Mouse (Mus musculus): ENCODE data around the gene Olfr1396. TPM values are rescaled to one million over a fixed set of nuclear protein-coding genes. Genes with fewer than 3 reads are reported as not detected.

The Olfr1396 gene
- polyA plus RNA-seq, 1 experiment from 2014 or later, result not detected

DNA sequence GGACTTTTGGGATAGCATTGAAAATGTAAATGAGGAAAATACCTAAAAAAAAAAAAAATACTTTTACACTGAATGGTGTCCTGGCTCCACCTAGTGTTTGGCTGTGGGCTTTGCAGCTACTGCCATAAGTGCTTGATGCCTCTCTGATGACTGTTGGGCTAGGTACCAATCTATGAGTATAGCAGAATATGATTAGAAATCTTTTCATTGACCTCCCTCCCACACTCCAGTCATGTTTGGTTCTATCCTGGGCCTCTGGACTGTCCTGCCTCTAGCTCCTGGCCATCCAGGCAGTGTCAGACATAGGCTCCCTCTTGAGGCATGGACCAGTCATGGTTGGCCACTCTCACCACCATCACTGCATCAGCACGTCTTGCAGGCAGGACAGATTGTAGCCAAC is 5.8 kb downstream of the Olfr1396 start:
- 31% methylated on average over 1 of the region's 1 CpGs for WGBS
- no peak overlapping the region for H3K9ac ChIP-seq (ENCODE audit: low read length)
- DNase-seq (ENCODE audit: low spot score, missing footprints), result peak; percentile 91
- H3K27me3 ChIP-seq (ENCODE audit: control insufficient read depth, insufficient read depth, low read length), result no peaks in the 10 kb centered on the region
- H3K36me3 ChIP-seq (ENCODE audit: control insufficient read depth, insufficient read depth, low read length), result no peaks in the 10 kb centered on the region
- peak; percentile 35; the same call in 1 of the 2 replicates for ATAC-seq (ENCODE audit: low FRiP score)
- no peak overlapping the region for H3K4me3 ChIP-seq (ENCODE audit: low read depth, low read length)
- H3K4me2 ChIP-seq, result no peak overlapping the region
- no peaks in the 10 kb centered on the region for H3K9me3 ChIP-seq (ENCODE audit: control insufficient read depth, low read length)
- H3K4me1 ChIP-seq (ENCODE audit: control insufficient read depth, insufficient read depth, low read length), result no peaks in the 10 kb centered on the region
- no peak overlapping the region for H3K27ac ChIP-seq (ENCODE audit: low read depth, low read length)

GRCm38 (mm10) chr11:49107650-49108537 is 6.8 kb downstream of the Olfr1396 start:
- Histone ChIP-seq H3K9me3 (ENCODE audit: control insufficient read depth, low read length) (no peaks in the 10 kb centered on the region), H3K36me3 (ENCODE audit: control insufficient read depth, insufficient read depth, low read length) (no peaks in the 10 kb centered on the region), H3K4me3 (ENCODE audit: low read depth, low read length) (no peak overlapping the region), H3K27me3 (ENCODE audit: control insufficient read depth, insufficient read depth, low read length) (no peaks in the 10 kb centered on the region), H3K27ac (ENCODE audit: low read depth, low read length) (no peak overlapping the region), H3K4me2 (no peak overlapping the region), H3K9ac (ENCODE audit: low read length) (no peak overlapping the region), H3K4me1 (ENCODE audit: control insufficient read depth, insufficient read depth, low read length) (no peaks in the 10 kb centered on the region)
- WGBS, result 67% methylated on average over 10 of the region's 10 CpGs
- DNase-seq (ENCODE audit: low spot score, missing footprints) (no peak), ATAC-seq (ENCODE audit: low FRiP score) (no peak)

DNA sequence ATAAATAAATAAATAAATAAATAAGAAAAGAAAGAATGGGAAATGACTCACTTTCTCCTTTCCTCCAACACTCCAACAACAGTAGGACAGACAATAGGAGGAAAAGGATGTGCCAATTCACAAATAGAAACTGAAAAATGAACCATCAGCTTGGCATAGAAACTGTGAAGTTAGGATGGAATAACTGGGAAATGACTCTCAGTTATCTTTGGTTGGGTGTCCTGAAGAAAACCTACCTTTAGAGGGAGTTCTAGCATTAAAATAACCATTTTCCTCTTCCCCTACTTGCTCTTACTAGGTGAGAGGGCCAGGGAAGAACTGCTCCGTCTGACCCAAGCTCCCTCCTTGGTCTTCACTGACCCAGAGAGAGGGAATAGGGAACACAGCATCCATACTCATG is 8.9 kb downstream of the Olfr1396 start:
- 50% methylated on average over 1 of the region's 1 CpGs for WGBS
- Histone ChIP-seq H3K4me1 (ENCODE audit: control insufficient read depth, insufficient read depth, low read length) (no peaks in the 10 kb centered on the region), H3K27ac (ENCODE audit: low read depth, low read length) (no peak overlapping the region), H3K4me3 (ENCODE audit: low read depth, low read length) (no peak overlapping the region), H3K9me3 (ENCODE audit: control insufficient read depth, low read length) (no peaks in the 10 kb centered on the region), H3K27me3 (ENCODE audit: control insufficient read depth, insufficient read depth, low read length) (no peaks in the 10 kb centered on the region), H3K36me3 (ENCODE audit: control insufficient read depth, insufficient read depth, low read length) (no peaks in the 10 kb centered on the region), H3K4me2 (no peak overlapping the region), H3K9ac (ENCODE audit: low read length) (no peak overlapping the region)
- no peak for ATAC-seq (ENCODE audit: low FRiP score)
- no peak for DNase-seq (ENCODE audit: low spot score, missing footprints)

- no peaks in the 10 kb centered on the region for H3K9me3 ChIP-seq (ENCODE audit: control insufficient read depth, low read length)
- H3K4me2 ChIP-seq, result no peak overlapping the region
- H3K4me3 ChIP-seq (ENCODE audit: low read depth, low read length), result no peak overlapping the region
- DNase-seq (ENCODE audit: low spot score, missing footprints) (peak; percentile 96), ATAC-seq (ENCODE audit: low FRiP score) (peak; percentile 81)
- no peak overlapping the region for H3K9ac ChIP-seq (ENCODE audit: low read length)
- H3K4me1 ChIP-seq (ENCODE audit: control insufficient read depth, insufficient read depth, low read length), result no peaks in the 10 kb centered on the region
- no peaks in the 10 kb centered on the region for H3K27me3 ChIP-seq (ENCODE audit: control insufficient read depth, insufficient read depth, low read length)
- no peaks in the 10 kb centered on the region for H3K36me3 ChIP-seq (ENCODE audit: control insufficient read depth, insufficient read depth, low read length)
- WGBS, result 20% methylated on average over 8 of the region's 8 CpGs
- H3K27ac ChIP-seq (ENCODE audit: low read depth, low read length), result no peak overlapping the region
Observed at GRCm38 (mm10) chr11:49103047-49103693, 11.5 kb downstream of the Olfr1396 start.

GRCm38 (mm10) chr11:49101500-49101899 is 13.2 kb downstream of the Olfr1396 start:
- H3K27ac ChIP-seq (ENCODE audit: low read depth, low read length), result no peak overlapping the region
- no peaks in the 10 kb centered on the region for H3K9me3 ChIP-seq (ENCODE audit: control insufficient read depth, low read length)
- H3K36me3 ChIP-seq (ENCODE audit: control insufficient read depth, insufficient read depth, low read length), result no peaks in the 10 kb centered on the region
- ATAC-seq (ENCODE audit: low FRiP score) (no peak), DNase-seq (ENCODE audit: low spot score, missing footprints) (no peak)
- H3K4me2 ChIP-seq, result no peak overlapping the region
- H3K27me3 ChIP-seq (ENCODE audit: control insufficient read depth, insufficient read depth, low read length), result no peaks in the 10 kb centered on the region
- no peaks in the 10 kb centered on the region for H3K4me1 ChIP-seq (ENCODE audit: control insufficient read depth, insufficient read depth, low read length)
- H3K9ac ChIP-seq (ENCODE audit: low read length), result no peak overlapping the region
- no peak overlapping the region for H3K4me3 ChIP-seq (ENCODE audit: low read depth, low read length)
- 55% methylated on average over 5 of the region's 5 CpGs for WGBS

GRCm38 (mm10) chr11:49100409-49100808 is 14.3 kb downstream of the Olfr1396 start:
- H3K27ac ChIP-seq (ENCODE audit: low read depth, low read length), result no peak overlapping the region
- DNase-seq (ENCODE audit: low spot score, missing footprints), result no peak
- H3K36me3 ChIP-seq (ENCODE audit: control insufficient read depth, insufficient read depth, low read length), result no peaks in the 10 kb centered on the region
- no peaks in the 10 kb centered on the region for H3K4me1 ChIP-seq (ENCODE audit: control insufficient read depth, insufficient read depth, low read length)
- ATAC-seq (ENCODE audit: low FRiP score), result no peak
- no peaks in the 10 kb centered on the region for H3K9me3 ChIP-seq (ENCODE audit: control insufficient read depth, low read length)
- H3K4me3 ChIP-seq (ENCODE audit: low read depth, low read length), result no peak overlapping the region
- 93% methylated on average over 3 of the region's 3 CpGs for WGBS
- H3K27me3 ChIP-seq (ENCODE audit: control insufficient read depth, insufficient read depth, low read length), result no peaks in the 10 kb centered on the region
- H3K9ac ChIP-seq (ENCODE audit: low read length), result no peak overlapping the region
- no peak overlapping the region for H3K4me2 ChIP-seq

GRCm38 (mm10) chr11:49095367-49095766 is 19.3 kb downstream of the Olfr1396 start:
- no peak for DNase-seq (ENCODE audit: low spot score, missing footprints)
- Histone ChIP-seq H3K36me3 (ENCODE audit: control insufficient read depth, insufficient read depth, low read length) (no peaks in the 10 kb centered on the region), H3K4me1 (ENCODE audit: control insufficient read depth, insufficient read depth, low read length) (no peaks in the 10 kb centered on the region), H3K9me3 (ENCODE audit: control insufficient read depth, low read length) (no peaks in the 10 kb centered on the region), H3K4me2 (no peak overlapping the region), H3K4me3 (ENCODE audit: low read depth, low read length) (no peak overlapping the region), H3K27ac (ENCODE audit: low read depth, low read length) (no peak overlapping the region), H3K9ac (ENCODE audit: low read length) (no peak overlapping the region), H3K27me3 (ENCODE audit: control insufficient read depth, insufficient read depth, low read length) (no peaks in the 10 kb centered on the region)
- no peak for ATAC-seq (ENCODE audit: low FRiP score)
- 83% methylated on average over 4 of the region's 4 CpGs for WGBS

DNA sequence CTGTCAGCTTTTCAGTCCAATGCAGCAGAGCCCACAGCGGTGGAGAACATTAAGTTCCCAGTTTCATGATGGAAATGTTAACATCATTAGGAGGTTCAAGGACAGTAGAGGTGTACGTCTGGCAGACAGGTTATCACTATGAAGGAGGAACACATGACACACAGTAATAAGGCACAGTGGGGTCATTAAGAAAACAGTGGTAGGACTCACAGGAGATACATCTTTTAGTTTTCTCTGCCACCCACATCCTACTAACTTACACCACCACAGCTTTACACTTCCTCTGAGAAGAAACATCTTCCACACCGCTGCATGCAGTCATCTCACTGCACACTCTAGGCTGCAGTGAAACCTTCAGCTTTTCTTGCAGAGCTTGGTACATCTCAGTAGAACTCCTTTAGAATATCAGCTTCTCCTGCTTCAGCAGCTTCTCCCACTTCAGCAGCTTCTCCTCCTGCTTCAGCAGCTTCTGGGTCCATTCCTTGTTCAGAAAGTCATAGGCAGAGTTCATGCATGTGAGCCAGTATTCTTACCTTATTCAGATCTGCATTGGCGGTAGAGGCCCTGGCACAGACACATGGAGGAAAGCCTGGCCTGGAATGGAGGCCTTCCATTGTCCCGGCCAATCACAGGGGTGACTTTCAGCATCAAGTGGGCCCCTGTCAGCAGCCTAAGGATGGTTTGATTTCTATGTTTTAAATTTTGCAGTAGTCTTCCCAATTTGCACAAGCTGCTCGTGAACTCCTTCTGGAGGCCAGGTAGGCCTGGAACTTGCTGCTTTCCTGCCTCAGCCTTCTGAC is 20.6 kb downstream of the Olfr1396 start:
- no peak overlapping the region for H3K27ac ChIP-seq (ENCODE audit: low read depth, low read length)
- H3K9me3 ChIP-seq (ENCODE audit: control insufficient read depth, low read length), result no peaks in the 10 kb centered on the region
- DNase-seq (ENCODE audit: low spot score, missing footprints) (no peak), ATAC-seq (ENCODE audit: low FRiP score) (no peak)
- no peak overlapping the region for H3K4me2 ChIP-seq
- H3K4me1 ChIP-seq (ENCODE audit: control insufficient read depth, insufficient read depth, low read length), result no peaks in the 10 kb centered on the region
- H3K4me3 ChIP-seq (ENCODE audit: low read depth, low read length), result no peak overlapping the region
- WGBS, result 89% methylated on average over 6 of the region's 6 CpGs
- no peaks in the 10 kb centered on the region for H3K27me3 ChIP-seq (ENCODE audit: control insufficient read depth, insufficient read depth, low read length)
- no peaks in the 10 kb centered on the region for H3K36me3 ChIP-seq (ENCODE audit: control insufficient read depth, insufficient read depth, low read length)
- H3K9ac ChIP-seq (ENCODE audit: low read length), result no peak overlapping the region

- Histone ChIP-seq H3K9ac (ENCODE audit: low read length) (no peak overlapping the region), H3K4me3 (ENCODE audit: low read depth, low read length) (no peak overlapping the region), H3K27me3 (ENCODE audit: control insufficient read depth, insufficient read depth, low read length) (no peaks in the 10 kb centered on the region), H3K36me3 (ENCODE audit: control insufficient read depth, insufficient read depth, low read length) (no peaks in the 10 kb centered on the region), H3K9me3 (ENCODE audit: control insufficient read depth, low read length) (no peaks in the 10 kb centered on the region), H3K4me1 (ENCODE audit: control insufficient read depth, insufficient read depth, low read length) (no peaks in the 10 kb centered on the region; the same call in 1 of the 2 replicates), H3K27ac (ENCODE audit: low read depth, low read length) (no peak overlapping the region), H3K4me2 (no peak overlapping the region)
- 95% methylated on average over 2 of the region's 2 CpGs for WGBS
- ATAC-seq (ENCODE audit: low FRiP score) (no peak), DNase-seq (ENCODE audit: low spot score, missing footprints) (no peak)
Observed at GRCm38 (mm10) chr11:49092786-49093185, 21.9 kb downstream of the Olfr1396 start.

Measured in midbrain, embryonic 11.5 days (tissue).